Mouse (Mus musculus): ENCODE measurements around the gene Rec8. TPM values are rescaled to one million over a fixed set of nuclear protein-coding genes. Genes with fewer than 3 reads are reported as not detected.

The Rec8 gene
- 18.2 and 29.4 TPM in 2 replicates for polyA plus RNA-seq (2012)

DNA sequence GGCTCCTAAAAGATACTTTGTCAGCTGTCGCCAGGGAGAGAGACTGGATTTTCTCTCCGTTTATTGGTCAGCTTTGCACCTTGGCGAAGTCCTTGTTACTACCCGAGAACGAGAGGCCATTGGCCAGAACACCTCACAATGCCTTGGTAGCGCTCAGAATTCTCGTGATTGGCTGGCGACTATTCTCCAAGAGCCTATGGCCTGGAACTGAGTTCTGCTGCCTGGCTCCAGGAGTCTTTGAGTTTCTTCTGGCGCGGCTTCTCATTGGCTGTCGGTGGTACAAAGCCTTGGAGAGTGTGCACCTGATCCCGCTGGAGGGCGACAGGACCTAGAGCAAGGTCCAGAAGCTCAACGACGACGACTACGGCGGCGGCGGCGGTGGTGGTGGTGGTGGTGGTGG, at the start of gene Rec8:
Rec8 (plus strand) TSS at position 216 of the 400 bp plus-strand sequence.

DNA sequence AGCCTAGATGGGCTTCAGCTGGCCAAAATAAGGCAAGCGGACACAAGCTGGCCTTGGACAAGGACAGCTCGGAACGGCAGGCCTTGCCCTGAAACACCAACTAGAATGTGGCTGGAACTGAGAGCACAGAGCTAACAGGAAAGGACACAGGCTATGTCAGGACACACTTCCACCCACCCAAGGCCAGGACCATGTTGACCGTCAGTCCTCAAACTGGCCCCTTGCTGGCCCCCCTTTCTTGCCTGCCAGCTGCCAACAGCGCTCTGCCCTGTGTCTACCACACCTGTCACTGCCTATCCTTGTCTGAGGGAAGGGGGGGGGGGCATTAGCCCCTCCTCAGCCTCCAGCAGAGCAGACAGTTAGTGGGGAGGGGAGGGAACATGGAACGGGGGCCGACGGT, 42.5 kb upstream of the Rec8 start, which contains the start of gene Fitm1:
Fitm1 (plus strand) TSS at position 316 of the 400 bp plus-strand sequence.

DNA sequence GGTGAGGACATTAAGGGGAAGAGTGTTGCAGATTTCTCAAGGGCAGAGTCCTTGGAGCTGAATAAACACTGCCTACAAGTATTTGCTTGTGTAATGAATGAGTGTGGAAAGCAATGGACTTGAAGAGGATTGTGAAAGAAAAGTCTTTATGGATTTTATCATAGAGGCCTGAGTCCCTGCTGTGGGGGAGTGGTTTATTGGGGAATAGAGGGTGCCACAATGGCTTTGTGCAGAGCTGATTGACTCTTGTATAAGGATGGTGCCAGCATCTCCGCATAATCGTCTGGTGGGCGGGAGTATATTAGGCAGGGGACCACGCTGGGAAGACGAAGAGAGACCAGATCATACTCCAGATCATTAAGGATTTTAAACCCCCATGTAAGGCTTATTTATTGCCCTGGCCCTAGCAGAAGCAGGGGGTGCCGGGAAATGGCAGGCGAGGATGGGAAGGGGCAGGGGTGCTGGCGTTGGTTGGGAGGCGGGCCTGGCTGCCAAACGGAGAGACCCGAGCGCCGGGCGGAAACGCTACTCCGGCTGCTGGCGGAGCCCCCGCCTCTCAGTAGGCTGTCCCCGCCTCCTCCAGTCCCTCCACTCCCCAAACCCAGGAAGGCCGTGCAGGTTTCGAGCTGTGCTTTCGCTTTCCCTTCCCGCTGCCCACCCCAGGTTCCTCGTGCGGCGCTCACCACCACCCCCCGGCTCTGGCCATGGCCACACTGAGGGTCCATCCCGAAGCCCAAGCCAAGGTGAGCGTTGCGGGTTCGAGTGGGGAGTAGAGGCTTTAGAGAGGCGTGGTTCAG, 39.8 kb upstream of the Rec8 start, which contains the start of gene Psme1:
Psme1 (plus strand) TSS at position 253 of the 797 bp plus-strand sequence.

DNA sequence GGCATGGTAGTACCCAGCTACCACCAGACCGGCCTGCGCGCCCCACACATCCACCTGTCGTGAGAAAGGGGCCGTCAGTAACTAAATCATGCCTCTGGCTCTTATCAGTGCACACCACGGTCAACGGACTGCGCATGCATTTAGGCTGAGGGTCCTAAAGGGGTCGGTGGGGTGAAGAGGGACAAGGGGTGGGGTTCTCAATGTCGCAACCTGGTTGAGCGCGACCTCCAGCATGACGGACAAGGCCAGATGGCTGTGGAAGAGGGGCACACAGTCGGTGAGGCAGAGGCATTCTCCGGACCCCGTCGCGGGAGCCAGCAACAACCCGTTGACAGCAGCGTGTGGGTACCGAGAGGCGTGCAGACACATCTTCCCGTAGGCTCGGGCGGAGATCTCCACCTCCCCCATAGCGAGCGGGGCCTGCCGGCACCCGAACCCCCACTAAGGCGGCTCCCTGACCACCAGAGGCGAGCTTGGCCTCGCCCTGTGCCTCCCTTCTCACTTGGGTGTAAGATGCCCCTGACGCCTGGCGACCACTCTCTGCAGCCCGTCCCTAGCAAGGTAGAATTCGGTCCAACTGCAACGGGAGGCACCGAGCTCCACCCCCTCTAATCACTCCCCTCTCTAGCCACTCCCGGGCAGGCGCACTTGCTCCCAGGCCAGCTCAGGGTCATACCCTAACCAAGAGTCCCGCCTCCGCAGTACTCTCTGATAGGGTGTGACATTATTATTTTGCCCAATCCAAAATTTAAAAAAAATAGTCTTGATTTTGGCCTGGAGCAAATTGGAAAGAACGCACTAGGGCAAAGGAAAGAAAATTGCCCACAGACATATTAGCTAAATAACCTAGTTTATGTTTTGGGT, 32.9 kb upstream of the Rec8 start, which contains the start of gene Emc9:
Emc9 (minus strand) TSS at position 601 of the 864 bp plus-strand sequence.

DNA sequence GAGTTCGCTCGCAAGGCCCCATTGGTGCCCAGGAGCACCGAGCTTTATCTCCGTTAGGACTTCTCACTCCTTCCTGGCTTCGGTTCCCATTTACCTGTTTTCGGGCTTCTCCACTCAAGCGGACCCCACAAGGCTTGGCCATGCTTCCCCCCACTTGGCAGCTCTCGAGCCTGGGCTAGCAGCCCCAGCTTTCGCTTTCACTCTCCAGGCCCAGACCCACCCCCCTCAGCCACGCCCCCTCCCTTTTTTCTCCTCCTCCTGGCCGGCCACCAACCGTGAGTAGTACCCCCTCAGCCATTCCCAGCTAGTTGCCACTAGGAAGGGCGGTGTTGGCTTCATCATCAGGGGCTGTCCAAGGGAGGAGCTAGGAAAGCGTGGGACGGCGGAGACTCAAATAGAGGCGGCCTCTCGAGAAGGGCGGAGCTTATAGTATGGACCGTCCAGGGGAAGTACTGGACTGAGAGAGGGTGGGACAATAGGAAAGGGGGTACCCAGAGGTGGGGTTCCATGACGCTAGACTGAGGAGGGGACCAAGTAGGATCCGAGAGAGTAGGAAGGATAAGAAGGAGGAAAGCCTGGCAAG, 27.0 kb upstream of the Rec8 start, which contains the start of gene Psme2:
Psme2 (minus strand) TSS at position 366 of the 583 bp plus-strand sequence.

DNA sequence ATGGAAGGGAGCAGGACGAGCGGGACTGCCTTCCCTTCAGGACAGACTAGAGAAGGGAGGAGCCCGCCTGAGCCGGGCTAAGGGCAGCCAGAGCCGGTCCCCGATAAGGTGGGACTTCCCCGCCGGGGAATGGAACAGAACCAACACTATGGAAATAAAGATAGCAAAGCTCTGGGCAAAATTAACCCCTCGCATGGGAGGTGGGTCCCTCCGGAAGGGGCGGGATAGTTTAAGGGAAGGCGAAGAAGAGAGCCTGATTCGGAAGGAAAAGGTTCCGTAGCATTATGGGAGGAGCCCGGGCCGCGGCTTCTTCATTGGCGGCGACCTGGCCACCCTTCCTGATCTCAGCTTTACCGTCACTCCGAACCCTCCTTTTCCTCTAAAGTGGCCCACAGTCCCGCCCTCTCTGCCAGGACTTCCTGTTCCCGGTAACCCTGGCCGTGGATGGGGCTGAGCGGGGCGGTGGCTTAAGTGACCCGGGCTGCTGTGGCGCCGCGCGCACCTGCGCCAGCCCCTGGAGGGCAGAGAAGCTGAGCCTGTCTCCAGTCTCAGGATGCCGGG, 26.4 kb upstream of the Rec8 start, which contains the start of gene Rnf31:
Rnf31 (plus strand) TSS at position 378 of the 561 bp plus-strand sequence.

DNA sequence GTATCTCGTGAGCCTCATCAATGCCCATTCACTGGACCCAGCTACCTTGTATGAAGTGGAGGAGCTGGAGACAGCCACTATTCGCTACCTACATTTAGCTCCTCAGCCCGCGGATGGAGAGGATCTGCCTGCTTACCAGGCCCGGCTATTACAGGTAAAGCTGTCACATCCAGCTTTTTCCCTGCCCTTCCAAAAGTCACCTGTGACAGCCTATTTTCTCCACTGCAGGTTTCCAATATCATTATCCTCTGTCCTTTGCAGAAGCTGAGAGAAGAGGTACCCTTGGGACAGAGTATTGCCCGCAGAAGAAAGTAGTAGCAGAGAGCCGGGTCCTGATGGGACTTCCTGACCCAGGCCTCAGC, 14.6 kb upstream of the Rec8 start, which contains the start of gene Irf9:
Irf9 (plus strand) TSS at position 301 of the 362 bp plus-strand sequence.

DNA sequence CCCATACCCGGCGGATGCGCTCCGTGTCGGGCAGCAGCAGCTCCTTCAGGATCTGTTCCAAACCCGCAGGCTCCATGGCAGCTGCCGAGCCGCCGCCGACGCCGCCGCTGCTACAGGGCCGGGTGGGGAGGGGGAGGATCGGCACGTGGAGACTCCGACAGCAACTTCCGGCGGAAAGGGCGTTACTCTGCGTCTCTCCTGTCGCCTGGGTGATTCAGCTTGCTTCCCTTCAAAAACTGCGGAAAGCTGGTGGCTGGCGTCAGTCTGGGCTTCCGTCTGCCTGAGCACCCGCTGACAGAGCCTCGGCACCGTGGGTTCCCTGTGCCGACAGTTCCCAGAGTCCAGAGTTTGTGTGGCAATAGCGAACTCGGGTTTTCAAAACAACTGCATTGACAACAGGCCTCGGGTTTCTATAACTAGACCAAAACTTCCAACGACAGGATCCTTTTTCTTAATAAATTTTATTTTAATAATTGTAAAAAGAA, 17.7 kb downstream of the Rec8 start, which contains the start of gene Ipo4:
Ipo4 (minus strand) TSS at position 435 of the 485 bp plus-strand sequence.

DNA sequence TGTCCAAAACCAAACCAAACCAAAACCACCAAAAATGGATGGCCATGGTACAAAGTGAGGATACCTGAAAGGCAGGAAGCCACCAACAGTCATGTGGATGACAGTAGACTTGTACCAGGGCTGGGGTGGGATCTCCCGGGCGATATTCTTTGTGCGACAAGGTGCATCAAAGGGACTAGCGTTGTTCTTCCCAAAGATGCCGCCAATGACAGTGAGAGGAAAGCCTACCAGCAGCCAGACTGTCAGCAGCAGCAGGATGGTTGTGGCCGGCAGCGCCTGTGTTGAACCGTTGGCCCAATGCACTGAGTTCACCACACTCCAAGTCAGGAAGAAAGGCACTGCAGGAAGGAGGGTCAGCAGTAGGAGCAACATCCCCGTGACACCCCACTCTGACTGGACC, 20.0 kb downstream of the Rec8 start, which contains the start of gene Gm49378:
Gm49378 (minus strand) TSS at position 101 of the 400 bp plus-strand sequence.

DNA sequence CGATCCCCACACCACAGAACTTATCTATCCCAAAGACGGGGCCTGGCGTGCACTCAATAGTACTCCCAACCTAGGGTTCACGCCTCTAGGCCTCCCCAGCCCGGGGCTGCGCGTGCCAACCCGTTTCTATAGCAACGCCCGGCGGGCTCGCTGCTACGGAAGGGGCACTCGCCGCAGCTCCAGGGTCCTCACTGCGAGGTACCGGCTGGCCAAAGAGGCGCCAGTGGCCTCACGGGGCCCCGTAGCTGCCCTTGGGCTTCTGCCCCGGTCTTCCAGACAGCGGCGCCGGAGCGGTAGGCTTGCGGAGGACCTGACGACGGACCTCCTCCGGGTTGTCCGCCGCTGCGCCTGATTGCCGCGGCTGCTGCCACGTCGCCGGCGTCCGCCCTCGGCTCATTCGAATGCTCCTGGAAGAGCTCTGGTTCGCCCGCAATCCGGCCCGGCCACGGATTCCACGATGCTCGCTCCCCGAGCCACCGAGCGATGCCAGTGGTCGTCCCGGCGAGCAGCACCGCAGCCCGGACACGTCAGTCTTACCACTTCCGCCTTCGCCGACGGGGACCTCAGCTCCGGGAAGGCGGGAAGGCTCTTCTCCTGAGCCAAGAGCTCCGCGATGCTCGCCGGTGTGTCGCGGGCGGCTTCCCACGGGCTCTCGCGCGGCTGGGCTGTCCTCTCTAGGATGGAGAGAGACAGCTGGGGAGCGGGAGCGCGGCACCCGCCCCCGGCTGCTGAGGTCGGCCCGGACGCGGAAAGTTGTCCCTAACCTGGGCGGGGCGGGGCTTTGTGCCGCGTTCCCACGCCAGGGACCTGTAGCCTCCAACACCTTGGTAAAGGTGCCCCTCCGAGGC, 25.4 kb downstream of the Rec8 start, which contains the start of gene Tm9sf1:
Tm9sf1 (minus strand) TSS at position 747 of the 848 bp plus-strand sequence.

DNA sequence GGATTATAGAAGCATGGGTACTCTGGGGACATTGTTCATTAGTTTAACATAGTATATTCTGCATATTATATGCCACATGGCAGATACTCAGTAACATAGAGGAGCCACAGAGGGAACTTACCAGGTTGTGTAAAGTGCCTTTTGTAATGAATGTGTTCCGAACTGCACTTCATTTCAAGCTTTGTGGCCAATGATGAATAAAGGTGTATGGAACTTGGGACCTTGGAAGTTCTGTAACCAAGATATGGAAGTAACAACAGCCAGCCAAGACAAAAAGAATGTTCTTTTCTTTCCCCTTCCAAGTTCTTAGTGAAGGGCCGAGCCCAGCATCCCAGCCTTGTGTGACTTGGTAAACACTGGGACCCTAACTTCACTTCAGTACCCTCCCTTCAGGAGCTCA, 32.0 kb downstream of the Rec8 start, which contains the start of gene Tssk4:
Tssk4 (plus strand) TSS at position 301 of the 400 bp plus-strand sequence.

DNA sequence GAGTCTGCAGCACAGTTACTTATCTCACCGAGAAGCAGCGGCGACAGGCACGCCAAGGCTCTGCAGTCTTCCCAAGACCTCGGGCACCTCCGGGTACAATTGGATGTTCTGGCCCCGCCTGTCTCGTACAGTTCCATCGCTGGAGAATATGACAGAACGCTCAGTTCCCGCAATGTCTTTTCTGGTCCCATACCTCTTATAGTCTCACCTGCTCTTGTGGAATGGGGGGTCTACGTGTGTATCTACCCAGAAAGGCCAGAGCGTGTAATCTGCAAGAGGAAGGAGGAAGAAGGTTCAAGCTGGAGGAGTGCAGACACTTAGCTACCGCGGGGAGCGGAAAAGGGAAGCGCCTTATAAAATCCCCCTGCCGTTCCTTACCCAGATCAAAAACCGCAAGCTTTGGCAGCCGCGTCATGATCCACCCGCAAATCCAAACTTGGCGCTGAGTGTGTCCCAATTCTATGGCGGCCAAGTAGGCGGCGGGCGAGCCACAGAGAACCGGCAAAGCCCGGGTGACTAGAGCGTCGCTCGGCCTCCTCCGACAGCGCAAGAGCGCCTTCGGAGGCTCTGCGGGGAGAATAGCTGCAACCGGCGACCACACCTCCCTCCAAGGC, 42.2 kb downstream of the Rec8 start, which contains the start of gene Mdp1:
Mdp1 (minus strand) TSS at position 549 of the 614 bp plus-strand sequence.

DNA sequence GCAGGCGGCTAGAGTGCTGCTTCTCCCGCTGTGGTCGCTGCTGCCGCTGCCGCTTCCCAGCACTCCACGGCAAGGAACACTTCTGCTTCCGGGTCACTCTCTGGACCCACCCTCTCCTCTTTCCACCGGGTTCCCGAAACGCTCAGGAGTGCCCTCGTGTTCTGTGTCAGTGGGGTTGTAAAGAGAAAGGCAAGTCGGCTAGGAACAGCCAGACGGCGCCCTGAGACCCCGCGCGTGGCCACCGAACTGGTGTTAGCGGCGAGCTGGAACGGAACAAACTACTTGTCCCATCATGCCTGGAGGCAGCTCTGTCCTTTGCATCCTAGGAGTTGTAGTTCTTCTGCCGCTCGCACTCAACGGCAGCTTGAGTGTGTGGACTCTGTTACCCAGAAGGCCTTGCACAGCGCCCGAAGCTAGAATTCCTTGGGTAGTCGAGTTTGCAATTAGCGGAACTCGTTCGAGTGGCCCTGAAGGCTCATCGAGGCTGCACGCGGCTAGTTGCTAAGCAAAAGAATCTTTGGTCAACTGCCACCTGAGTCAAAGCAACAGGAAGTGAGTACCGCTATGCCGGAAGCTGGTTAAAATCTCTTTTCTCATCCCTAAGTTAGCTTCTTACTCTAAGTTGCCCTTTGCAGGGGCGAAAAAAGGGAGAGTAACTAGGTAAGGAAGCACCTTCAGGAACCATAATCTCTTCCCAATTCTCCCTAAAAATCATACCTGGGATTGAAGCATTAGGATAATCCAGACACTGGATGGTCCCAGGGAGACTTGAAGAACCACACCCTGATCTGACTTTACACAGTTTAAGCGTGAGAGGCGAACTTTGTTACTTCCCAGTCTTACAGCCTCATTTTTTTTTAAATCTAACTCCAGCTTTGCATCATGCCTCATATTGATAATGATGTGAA, 54.2 kb downstream of the Rec8 start, which contains the start of the genes Gmpr2 and Nedd8:
Gmpr2 (plus strand) TSS at position 109 of the 908 bp plus-strand sequence.
Nedd8 (minus strand) TSS at position 292 of the 908 bp plus-strand sequence.

Other genes with a start within 250 kb of the Rec8 start
- 104 TPM in 2 replicates for gene Dhrs4, start 139.3 kb upstream of the Rec8 start, polyA plus RNA-seq (2012)
- 4.3 and 4.5 TPM in 2 replicates for gene Carmil3, start 127.4 kb upstream of the Rec8 start, polyA plus RNA-seq (2012)
- gene Cpne6, start 107.6 kb upstream of the Rec8 start, polyA plus RNA-seq (2012): not detected in 2 replicates
- gene Nrl, start 93.1 kb upstream of the Rec8 start, polyA plus RNA-seq (2012): not detected in 2 replicates
- gene Pck2, start 77.8 kb upstream of the Rec8 start, polyA plus RNA-seq (2012): 86.4 and 95.5 TPM in 2 replicates
- gene Dcaf11, start 58.0 kb upstream of the Rec8 start, polyA plus RNA-seq (2012): 55.9 and 75.4 TPM in 2 replicates
- gene A730061H03Rik, start 57.6 kb upstream of the Rec8 start, polyA plus RNA-seq (2012): 0.47 and 0.96 TPM in 2 replicates
- gene Fitm1, start 42.4 kb upstream of the Rec8 start, polyA plus RNA-seq (2012): 0.60 and 1.2 TPM in 2 replicates
- gene Psme1, start 39.9 kb upstream of the Rec8 start, polyA plus RNA-seq (2012): 244 and 281 TPM in 2 replicates
- 8.4 and 8.5 TPM in 2 replicates for gene Emc9, start 32.7 kb upstream of the Rec8 start, polyA plus RNA-seq (2012)
- gene Psme2, start 26.9 kb upstream of the Rec8 start, polyA plus RNA-seq (2012): 82.1 TPM in 2 replicates
- 31.2 and 32.0 TPM in 2 replicates for gene Rnf31, start 26.3 kb upstream of the Rec8 start, polyA plus RNA-seq (2012)
- 88.9 and 109 TPM in 2 replicates for gene Irf9, start 14.5 kb upstream of the Rec8 start, polyA plus RNA-seq (2012)
- 62.9 and 90.9 TPM in 2 replicates for gene Ipo4, start 17.9 kb downstream of the Rec8 start, polyA plus RNA-seq (2012)
- 1.4 and 1.5 TPM in 2 replicates for gene Gm49378, start 19.9 kb downstream of the Rec8 start, polyA plus RNA-seq (2012)
- 19.0 and 19.4 TPM in 2 replicates for gene Tm9sf1, start 25.8 kb downstream of the Rec8 start, polyA plus RNA-seq (2012)
- gene Tssk4, start 32.1 kb downstream of the Rec8 start, polyA plus RNA-seq (2012): 0.07 TPM in 1 of 2 replicates, not detected in the other
- 13.6 and 17.8 TPM in 2 replicates for gene Mdp1, start 42.5 kb downstream of the Rec8 start, polyA plus RNA-seq (2012)
- 23.9 and 24.7 TPM in 2 replicates for gene Gmpr2, start 53.9 kb downstream of the Rec8 start, polyA plus RNA-seq (2012)
- 102 and 110 TPM in 2 replicates for gene Nedd8, start 54.1 kb downstream of the Rec8 start, polyA plus RNA-seq (2012)
- 31.6 and 41.8 TPM in 2 replicates for gene Tinf2, start 63.8 kb downstream of the Rec8 start, polyA plus RNA-seq (2012)
- gene Tgm1, start 95.9 kb downstream of the Rec8 start, polyA plus RNA-seq (2012): 4.6 and 5.6 TPM in 2 replicates
- 30.6 and 31.0 TPM in 2 replicates for gene Rabggta, start 104.2 kb downstream of the Rec8 start, polyA plus RNA-seq (2012)
- 3.9 and 5.5 TPM in 2 replicates for gene Dhrs1, start 127.7 kb downstream of the Rec8 start, polyA plus RNA-seq (2012)
- gene Nop9, start 127.7 kb downstream of the Rec8 start, polyA plus RNA-seq (2012): 30.4 and 53.0 TPM in 2 replicates
- gene Cideb, start 140.4 kb downstream of the Rec8 start, polyA plus RNA-seq (2012): 0.31 and 0.45 TPM in 2 replicates
- 0.83 and 1.1 TPM in 2 replicates for gene Ltb4r2, start 143.4 kb downstream of the Rec8 start, polyA plus RNA-seq (2012)
- 33.3 and 45.8 TPM in 2 replicates for gene Ltb4r1, start 147.9 kb downstream of the Rec8 start, polyA plus RNA-seq (2012)
- 0.09 and 0.10 TPM in 2 replicates for gene Adcy4, start 166.1 kb downstream of the Rec8 start, polyA plus RNA-seq (2012)
- gene Ripk3, start 170.8 kb downstream of the Rec8 start, polyA plus RNA-seq (2012): 63.9 and 71.4 TPM in 2 replicates
- gene Nfatc4, start 205.1 kb downstream of the Rec8 start, polyA plus RNA-seq (2012): 0.15 and 0.40 TPM in 2 replicates
- 4.9 and 6.6 TPM in 2 replicates for gene Nynrin, start 236.0 kb downstream of the Rec8 start, polyA plus RNA-seq (2012)